Mouse (Mus musculus): ENCODE measurements around the gene Syngr3. TPM values are rescaled to one million over a fixed set of nuclear protein-coding genes. Genes with fewer than 3 reads are reported as not detected.

The Syngr3 gene
- polyA plus RNA-seq (2016; fragmentation: Nextera tagmentation; extraction: Ambion mirVana), result 0.68 and 1.0 TPM in 2 replicates

DNA sequence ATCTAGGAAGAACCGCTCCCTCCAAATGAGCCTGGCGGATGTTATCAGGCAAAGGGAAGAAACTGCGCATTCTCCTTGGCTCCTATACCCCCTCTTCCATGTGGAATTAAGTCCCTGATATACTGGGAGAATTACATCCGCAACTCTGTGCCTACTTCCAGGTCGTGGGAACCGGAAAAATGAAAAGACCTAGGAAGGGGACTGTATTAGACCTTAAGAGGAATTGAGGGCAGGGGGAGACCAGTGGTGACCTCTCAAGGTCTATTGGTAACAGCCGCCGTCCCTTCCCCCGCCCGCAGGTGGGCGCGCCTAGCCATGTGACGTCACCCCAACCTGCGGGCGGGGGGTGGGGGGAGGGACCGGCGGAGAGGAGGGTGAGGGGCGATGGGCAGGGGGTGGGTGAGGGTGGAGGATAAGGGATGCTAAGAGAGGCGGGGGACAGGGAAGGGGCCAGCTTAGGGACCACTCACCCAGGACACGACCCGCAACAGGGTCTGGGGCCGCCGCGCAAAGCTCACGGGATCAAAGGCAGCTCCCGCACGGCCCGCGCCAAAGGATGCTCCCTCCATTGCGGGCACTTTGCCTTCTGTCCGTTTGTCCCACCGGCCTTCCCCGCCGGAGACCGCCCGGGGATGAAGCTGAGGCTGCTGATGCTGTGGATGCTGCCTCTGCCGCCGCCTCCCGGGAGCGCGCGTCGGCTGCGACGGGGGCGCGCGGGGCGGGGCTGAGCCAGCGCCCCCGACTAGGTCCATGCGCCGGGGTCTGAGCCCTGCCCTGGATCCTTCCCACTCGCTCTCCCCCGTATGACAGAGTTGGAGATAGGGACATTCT lies at the start of gene Syngr3:
Gene Syngr3, minus strand, starts transcription at position 705 of the 831 bp plus-strand sequence.
- ATAC-seq (ENCODE audit: insufficient number of reproducible peaks, low FRiP score), result no peak
- Histone ChIP-seq H3K4me2 (peak within 1 kb of the TSS; percentile 86), H3K4me3 (peak within 1 kb of the TSS; percentile 57), H3K36me3 (peaks cover 14% of the 10 kb centered on the region), H3K9ac (peak within 1 kb of the TSS; percentile 64), H3K4me1 (replicated peaks) (peaks cover 22% of the 10 kb centered on the region), H3K27ac (ENCODE audit: poor library complexity, severe bottlenecking) (no peak within 1 kb of the TSS), H3K9me3 (replicated peaks) (no peaks in the 10 kb centered on the region), H3K27me3 (replicated peaks) (peaks cover 66% of the 10 kb centered on the region)
- WGBS, result under 1% methylated on average over 41 of the region's 55 CpGs

DNA sequence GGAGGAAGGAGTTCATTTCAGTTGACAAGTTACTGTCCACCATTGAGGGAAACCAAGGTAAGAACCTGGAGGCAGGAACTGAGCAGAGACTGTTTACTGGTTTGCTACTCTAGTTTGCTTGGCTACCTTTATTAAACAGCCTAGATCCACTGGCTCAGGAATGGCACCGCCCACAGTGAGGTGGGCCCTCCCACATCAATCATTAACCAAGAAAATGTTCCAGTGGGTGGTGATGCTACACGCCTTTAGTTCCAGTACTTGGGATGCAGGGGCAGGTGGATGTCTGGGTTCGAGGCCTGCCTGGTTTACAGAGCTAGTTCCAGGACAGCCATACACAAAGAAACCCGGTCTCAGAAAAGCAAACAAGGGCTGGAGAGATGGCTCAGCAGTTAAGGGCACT lies 48.5 kb upstream of the Syngr3 start:
- no peak overlapping the region for H3K4me3 ChIP-seq
- H3K27ac ChIP-seq (ENCODE audit: poor library complexity, severe bottlenecking), result no peak overlapping the region
- H3K9ac ChIP-seq, result no peak overlapping the region
- peaks cover 17% of the 10 kb centered on the region for H3K4me1 ChIP-seq (replicated peaks)
- H3K27me3 ChIP-seq (replicated peaks), result no peaks in the 10 kb centered on the region
- no peaks in the 10 kb centered on the region for H3K9me3 ChIP-seq (replicated peaks)
- WGBS, result 79% methylated on average over 4 of the region's 4 CpGs
- no peak for ATAC-seq (ENCODE audit: insufficient number of reproducible peaks, low FRiP score)
- peaks cover 16% of the 10 kb centered on the region; the same call in 1 of the 2 replicates for H3K36me3 ChIP-seq
- no peak overlapping the region for H3K4me2 ChIP-seq

DNA sequence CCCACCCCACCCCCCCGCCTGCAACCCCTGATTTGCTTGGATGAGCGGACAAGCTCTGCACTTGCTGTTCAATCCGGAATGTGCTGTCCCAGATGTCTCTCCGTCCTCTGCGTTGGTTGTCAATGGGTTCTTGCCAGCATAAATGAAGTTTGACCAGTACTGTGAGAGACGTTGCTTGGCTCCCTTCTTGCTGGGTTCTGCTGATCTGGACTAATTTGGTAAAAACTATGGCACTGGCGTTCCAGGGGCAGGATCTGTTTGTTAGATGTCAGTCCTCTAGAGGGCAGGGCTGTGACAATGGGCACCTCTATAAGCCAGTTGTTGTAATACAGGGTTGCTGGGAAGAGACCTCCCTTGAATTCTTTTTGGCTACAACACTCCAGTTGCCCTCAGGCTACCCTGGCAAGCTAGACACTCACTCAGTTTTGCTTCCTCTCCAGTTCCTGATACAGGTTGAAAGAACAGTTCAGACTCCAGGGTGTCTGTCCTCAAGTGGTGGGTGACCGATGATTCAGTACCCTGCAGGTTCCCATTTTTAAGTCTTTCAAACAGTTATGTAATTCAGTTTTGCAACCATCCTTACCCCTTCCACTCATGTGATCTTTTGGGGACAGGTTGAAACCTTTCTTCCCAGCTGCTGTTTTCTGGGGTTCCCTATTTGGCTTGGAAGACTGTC lies 47.5 kb upstream of the Syngr3 start:
- Histone ChIP-seq H3K27ac (ENCODE audit: poor library complexity, severe bottlenecking) (no peak overlapping the region), H3K36me3 (peaks cover 16% of the 10 kb centered on the region; the same call in 1 of the 2 replicates)
- WGBS, result 26% methylated on average over 8 of the region's 8 CpGs

DNA sequence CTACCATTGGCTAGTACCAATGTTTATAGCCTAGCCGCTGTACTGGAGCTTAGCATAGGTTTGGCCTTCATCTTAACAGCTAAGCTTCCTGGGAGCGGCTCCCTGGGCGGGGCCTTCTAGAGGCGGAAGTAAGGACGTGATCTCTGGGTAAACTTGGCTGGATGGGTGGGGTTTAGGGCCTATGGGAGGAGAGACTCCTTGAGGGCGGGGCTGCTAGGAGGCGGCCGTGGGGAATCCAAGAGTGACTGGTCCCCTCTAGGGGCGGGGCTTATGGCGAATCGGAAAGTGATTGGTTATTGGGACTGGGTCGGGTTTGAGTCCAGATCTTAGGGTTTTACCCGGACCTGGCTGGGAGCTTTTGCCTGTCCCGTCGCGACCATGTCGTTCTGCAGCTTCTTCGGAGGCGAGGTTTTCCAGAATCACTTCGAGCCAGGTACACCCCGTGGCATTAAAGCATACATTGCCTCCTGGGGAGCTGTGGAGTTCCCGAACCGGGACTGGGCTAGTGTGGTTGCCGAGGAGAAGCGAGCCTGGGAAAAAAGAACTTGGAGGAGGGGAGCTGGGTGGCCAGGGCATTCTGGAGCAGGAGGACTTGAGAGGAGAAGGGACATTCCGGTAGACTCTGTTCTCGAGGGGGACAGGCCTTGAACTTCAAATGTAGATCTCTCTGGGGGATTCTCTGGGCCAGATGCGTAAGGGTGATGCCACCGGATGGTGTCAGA lies 46.7 kb upstream of the Syngr3 start, which contains the start of gene Msrb1:
Gene Msrb1, plus strand, starts transcription at position 313 of the 722 bp plus-strand sequence.
- WGBS, result under 1% methylated on average over 29 of the region's 29 CpGs
- Histone ChIP-seq H3K4me2 (peak within 1 kb of the TSS; percentile 79), H3K27ac (ENCODE audit: poor library complexity, severe bottlenecking) (peak within 1 kb of the TSS; percentile 51; the same call in 1 of the 2 replicates), H3K27me3 (replicated peaks) (no peaks in the 10 kb centered on the region), H3K36me3 (peaks cover 13% of the 10 kb centered on the region; the same call in 1 of the 2 replicates), H3K9ac (peak within 1 kb of the TSS; percentile 82), H3K9me3 (replicated peaks) (no peaks in the 10 kb centered on the region), H3K4me1 (replicated peaks) (peaks cover 30% of the 10 kb centered on the region), H3K4me3 (peak within 1 kb of the TSS; percentile 69)
- peak; percentile 96 for ATAC-seq (ENCODE audit: insufficient number of reproducible peaks, low FRiP score)

More for the DNA sequence above, 47.5 kb upstream of the Syngr3 start:
- Histone ChIP-seq H3K4me3 (peak overlapping the region; percentile 69), H3K9me3 (replicated peaks) (no peaks in the 10 kb centered on the region), H3K27me3 (replicated peaks) (no peaks in the 10 kb centered on the region), H3K9ac (peak overlapping the region; percentile 82), H3K4me1 (replicated peaks) (peaks cover 23% of the 10 kb centered on the region), H3K4me2 (peak overlapping the region; percentile 79)
- ATAC-seq (ENCODE audit: insufficient number of reproducible peaks, low FRiP score), result no peak

DNA sequence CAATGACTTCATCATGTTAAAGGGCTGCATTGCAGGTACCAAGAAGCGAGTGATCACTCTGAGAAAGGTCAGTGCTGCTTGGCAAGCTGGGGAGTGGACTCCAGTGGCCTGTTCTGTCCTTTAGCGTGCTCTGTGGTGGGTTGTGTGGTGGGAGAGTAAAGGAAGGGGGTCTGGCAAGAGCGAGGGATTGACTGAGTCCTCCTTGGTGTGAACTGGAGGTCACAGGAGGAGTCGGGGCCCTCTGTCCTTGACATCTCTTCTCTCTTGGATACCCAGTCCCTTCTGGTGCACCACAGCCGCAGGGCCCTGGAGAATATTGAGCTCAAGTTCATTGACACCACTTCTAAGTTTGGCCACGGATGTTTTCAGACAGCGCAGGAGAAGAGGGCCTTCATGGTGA lies 45.7 kb upstream of the Syngr3 start:
- peaks cover 7% of the 10 kb centered on the region; the same call in 1 of the 2 replicates for H3K36me3 ChIP-seq
- no peaks in the 10 kb centered on the region for H3K9me3 ChIP-seq (replicated peaks)
- no peak overlapping the region for H3K4me3 ChIP-seq
- no peak overlapping the region for H3K27ac ChIP-seq (ENCODE audit: poor library complexity, severe bottlenecking)
- 84% methylated on average over 7 of the region's 7 CpGs for WGBS
- 0 out of 2 replicates have a peak overlapping the region, but pooled peaks have one; percentile 79 for H3K4me2 ChIP-seq
- no peak overlapping the region for H3K9ac ChIP-seq
- peaks cover 30% of the 10 kb centered on the region for H3K4me1 ChIP-seq (replicated peaks)
- no peak for ATAC-seq (ENCODE audit: insufficient number of reproducible peaks, low FRiP score)
- H3K27me3 ChIP-seq (replicated peaks), result no peaks in the 10 kb centered on the region

DNA sequence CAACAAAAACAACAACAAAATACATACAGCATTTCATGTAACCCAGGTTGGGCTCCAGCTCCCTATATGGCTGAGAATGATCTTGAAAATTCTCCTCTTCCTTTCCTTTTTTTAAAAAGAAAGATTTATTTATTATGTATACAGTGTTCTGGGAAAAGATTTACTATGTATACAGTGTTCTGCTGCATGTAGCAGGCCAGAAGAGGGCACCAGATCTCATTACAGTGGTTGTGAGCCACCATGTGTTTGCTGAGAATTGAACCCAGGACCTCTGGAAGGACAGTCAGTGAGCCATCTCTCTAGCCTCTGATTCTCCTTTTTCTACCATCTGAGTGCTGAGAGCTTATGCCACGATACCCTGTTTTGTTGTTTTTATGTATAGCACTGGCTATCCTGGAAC lies 44.8 kb upstream of the Syngr3 start:
- H3K9ac ChIP-seq, result no peak overlapping the region
- H3K4me1 ChIP-seq (replicated peaks), result peaks cover 30% of the 10 kb centered on the region
- no peaks in the 10 kb centered on the region for H3K9me3 ChIP-seq (replicated peaks)
- H3K27ac ChIP-seq (ENCODE audit: poor library complexity, severe bottlenecking), result no peak overlapping the region
- no peaks in the 10 kb centered on the region for H3K27me3 ChIP-seq (replicated peaks)
- H3K4me2 ChIP-seq, result no peak overlapping the region
- no peaks in the 10 kb centered on the region for H3K36me3 ChIP-seq
- 79% methylated on average over 1 of the region's 1 CpGs for WGBS
- no peak for ATAC-seq (ENCODE audit: insufficient number of reproducible peaks, low FRiP score)
- no peak overlapping the region for H3K4me3 ChIP-seq

DNA sequence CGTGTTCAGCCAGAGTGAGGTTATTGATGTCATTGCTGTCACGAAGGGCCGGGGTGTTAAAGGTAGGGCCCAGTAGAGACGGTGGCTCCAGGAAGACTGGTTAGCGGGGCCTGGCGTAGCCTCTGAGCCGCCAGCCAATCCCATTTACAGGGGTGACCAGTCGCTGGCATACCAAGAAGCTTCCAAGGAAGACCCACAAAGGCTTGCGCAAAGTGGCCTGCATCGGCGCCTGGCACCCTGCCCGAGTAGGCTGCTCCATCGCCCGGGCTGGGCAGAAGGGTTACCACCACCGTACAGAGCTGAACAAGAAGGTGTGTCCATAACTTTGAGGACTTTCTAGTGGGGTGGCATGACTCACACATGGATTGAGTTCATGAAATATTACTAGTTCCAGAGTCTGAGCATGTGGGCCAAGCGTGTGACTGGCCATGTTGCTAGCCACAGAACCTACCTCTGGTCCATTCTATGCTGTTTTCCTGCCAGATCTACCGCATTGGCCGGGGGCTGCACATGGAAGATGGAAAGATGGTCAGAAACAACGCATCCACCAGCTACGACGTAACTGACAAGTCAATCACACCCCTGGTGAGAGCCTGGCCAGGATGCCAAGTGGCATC lies 43.8 kb upstream of the Syngr3 start:
- WGBS, result 86% methylated on average over 21 of the region's 21 CpGs
- no peak for ATAC-seq (ENCODE audit: insufficient number of reproducible peaks, low FRiP score)

DNA sequence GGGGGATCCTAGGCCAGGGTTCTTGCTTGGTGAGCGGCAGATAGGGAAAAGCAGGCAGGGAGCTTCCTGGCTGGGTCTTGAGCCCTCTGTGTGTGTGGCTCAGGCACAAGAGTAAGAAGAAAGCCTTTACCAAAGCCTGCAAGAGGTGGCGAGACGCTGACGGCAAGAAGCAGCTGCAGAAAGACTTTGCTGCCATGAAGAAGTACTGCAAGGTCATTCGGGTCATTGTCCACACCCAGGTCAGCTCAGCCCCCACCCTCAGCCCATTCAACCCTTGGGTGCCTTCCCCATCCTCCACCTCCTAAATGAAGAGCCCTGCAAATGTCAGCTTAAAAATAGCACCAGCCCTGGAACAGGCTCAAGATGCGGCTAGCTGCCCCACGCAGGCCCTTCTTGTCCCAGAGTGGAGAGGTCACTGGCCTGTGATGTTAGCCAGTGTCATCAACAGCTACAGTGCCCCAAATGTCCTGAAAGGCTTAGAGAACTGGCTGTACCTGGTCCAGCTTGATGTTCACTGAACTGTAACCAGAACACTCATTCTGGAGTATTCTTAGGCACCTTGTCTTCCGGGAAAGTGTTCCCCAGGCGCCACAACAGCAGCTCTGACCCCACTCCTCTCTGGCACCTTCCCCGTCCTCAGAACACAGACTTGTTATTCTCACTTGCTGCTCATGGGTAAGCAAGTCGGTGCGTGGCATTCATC lies 42.6 kb upstream of the Syngr3 start:
- Histone ChIP-seq H3K27ac (ENCODE audit: poor library complexity, severe bottlenecking) (peak overlapping the region; percentile 36; the same call in 1 of the 2 replicates), H3K36me3 (no peaks in the 10 kb centered on the region), H3K9me3 (replicated peaks) (no peaks in the 10 kb centered on the region), H3K27me3 (replicated peaks) (peaks cover 9% of the 10 kb centered on the region; the same call in 1 of the 2 replicates), H3K4me1 (replicated peaks) (peaks cover 24% of the 10 kb centered on the region), H3K4me2 (no peak overlapping the region), H3K9ac (no peak overlapping the region), H3K4me3 (no peak overlapping the region)
- ATAC-seq (ENCODE audit: insufficient number of reproducible peaks, low FRiP score), result no peak
- 64% methylated on average over 12 of the region's 12 CpGs for WGBS

More for the DNA sequence above, 43.8 kb upstream of the Syngr3 start:
- Histone ChIP-seq H3K9ac (no peak overlapping the region), H3K4me2 (no peak overlapping the region), H3K36me3 (no peaks in the 10 kb centered on the region), H3K27me3 (replicated peaks) (no peaks in the 10 kb centered on the region), H3K27ac (ENCODE audit: poor library complexity, severe bottlenecking) (no peak overlapping the region), H3K9me3 (replicated peaks) (no peaks in the 10 kb centered on the region), H3K4me3 (no peak overlapping the region), H3K4me1 (replicated peaks) (peaks cover 30% of the 10 kb centered on the region)

DNA sequence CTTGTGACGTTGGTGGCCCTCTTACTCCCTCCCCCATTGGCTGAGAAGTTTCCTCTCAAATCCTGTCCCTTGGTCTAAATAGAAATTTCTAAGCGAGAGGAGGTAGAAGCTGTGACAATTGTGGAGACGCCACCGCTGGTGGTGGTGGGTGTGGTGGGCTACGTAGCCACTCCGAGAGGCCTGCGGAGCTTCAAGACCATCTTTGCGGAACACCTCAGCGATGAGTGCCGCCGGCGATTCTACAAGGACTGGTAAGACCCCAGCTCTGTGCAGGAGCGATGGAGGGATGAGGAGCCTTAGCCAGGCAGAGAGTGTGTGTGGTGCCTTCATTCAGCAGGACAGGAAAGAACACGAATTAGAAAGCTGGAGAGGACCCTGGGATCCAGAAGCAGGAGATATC lies 41.0 kb upstream of the Syngr3 start:
- H3K4me2 ChIP-seq, result no peak overlapping the region
- H3K9ac ChIP-seq, result no peak overlapping the region
- no peak for ATAC-seq (ENCODE audit: insufficient number of reproducible peaks, low FRiP score)
- H3K4me1 ChIP-seq (replicated peaks), result peaks cover 14% of the 10 kb centered on the region
- no peaks in the 10 kb centered on the region for H3K9me3 ChIP-seq (replicated peaks)
- peaks cover 10% of the 10 kb centered on the region; the same call in 1 of the 2 replicates for H3K27me3 ChIP-seq (replicated peaks)
- H3K36me3 ChIP-seq, result no peaks in the 10 kb centered on the region
- no peak overlapping the region for H3K4me3 ChIP-seq
- WGBS, result 80% methylated on average over 14 of the region's 14 CpGs
- no peak overlapping the region for H3K27ac ChIP-seq (ENCODE audit: poor library complexity, severe bottlenecking)

DNA sequence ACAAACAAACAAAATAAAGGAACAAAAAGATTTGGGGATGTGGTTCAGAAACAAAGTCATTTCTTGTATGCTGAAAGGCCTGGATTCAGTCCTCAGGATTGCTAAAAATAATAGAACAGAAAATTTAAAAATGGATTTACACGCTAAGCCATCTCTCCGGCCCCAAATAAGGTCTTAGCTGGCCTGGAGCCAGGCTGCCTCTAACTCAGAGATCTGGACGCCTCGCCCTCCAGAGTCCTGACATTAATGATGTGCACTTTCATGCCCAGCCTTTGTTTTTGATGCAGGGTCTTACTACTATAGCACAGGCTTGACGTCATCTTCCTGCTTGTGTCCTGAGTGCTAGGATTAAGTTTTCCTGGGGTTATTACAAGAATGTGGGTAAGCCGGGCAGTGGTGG lies 39.3 kb upstream of the Syngr3 start:
- Histone ChIP-seq H3K27ac (ENCODE audit: poor library complexity, severe bottlenecking) (no peak overlapping the region), H3K9me3 (replicated peaks) (no peaks in the 10 kb centered on the region), H3K36me3 (no peaks in the 10 kb centered on the region), H3K27me3 (replicated peaks) (peaks cover 10% of the 10 kb centered on the region; the same call in 1 of the 2 replicates), H3K9ac (no peak overlapping the region), H3K4me1 (replicated peaks) (peaks cover 13% of the 10 kb centered on the region), H3K4me2 (no peak overlapping the region), H3K4me3 (no peak overlapping the region)
- ATAC-seq (ENCODE audit: insufficient number of reproducible peaks, low FRiP score), result no peak
- 72% methylated on average over 6 of the region's 6 CpGs for WGBS
